Mouse (Mus musculus): ENCODE measurements around the gene Palld. TPM values are rescaled to one million over a fixed set of nuclear protein-coding genes. Genes with fewer than 3 reads are reported as not detected.

Palld gene
- total RNA-seq, 2 experiments from 2014 or later, result 5.1 to 5.5 TPM

DNA sequence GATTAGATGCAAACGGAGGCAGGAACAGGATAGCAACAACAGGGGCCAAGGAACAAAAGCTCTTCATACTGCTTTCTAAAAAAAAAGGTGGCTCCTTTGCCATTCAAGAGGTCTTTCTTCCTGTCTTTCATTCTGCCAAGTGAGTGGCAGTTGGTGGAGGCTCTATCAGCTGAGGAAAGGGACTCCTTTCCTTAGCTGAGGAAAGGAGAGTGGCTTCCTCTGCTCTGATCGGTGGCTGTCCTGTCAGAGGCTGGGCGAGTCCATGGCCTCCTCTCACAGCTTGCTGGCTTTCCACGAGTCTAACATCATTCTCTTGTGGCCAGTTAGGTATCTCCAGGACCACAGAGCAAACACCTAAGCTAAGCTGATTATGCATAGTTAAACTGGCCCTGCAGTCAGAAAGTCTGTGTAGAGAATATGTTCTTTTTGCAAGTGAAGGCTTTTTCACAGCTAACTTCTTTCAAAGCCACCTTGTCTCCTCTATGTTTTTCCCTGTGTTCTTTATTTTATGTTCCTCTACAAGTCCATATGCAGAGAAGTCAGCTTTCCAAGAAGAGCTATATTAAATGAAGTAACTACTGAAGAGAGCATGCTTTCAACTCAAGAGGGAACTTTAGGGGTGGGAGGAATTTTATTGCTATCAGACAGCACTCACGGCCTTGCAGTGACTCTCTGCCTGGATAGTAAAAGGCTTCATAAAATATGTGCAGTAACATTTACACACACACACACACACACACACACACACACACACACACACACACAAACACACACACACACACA is 171.0 kb downstream of the Palld start:
- DNase-seq (ENCODE audit: low spot score in 2 of 2), result no peak

GRCm38 (mm10) chr8:61730669-61731068 is 171.8 kb downstream of the Palld start:
- no peak for DNase-seq (ENCODE audit: low spot score in 2 of 2)

GRCm38 (mm10) chr8:61725306-61726017 is 177.0 kb downstream of the Palld start:
- no peak for DNase-seq (ENCODE audit: low spot score in 2 of 2)

DNA sequence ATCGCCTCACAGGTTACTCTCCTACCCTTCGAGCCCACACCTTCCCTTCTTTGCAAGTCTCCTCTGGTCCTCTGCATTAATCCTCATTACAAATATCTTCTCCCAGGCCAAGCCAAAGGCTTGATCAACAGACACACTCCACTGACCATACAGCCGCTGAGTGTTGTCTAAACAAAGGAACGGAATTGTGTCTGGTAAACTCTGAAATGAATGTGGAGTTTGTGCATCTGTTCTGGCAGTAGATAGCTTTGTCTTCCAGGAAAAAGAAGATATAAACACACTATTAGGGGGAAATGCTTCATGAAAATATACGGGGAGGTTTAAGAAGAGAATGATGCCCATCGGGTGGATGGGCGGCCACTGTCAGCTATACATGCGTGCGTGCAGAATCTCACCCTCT is 180.3 kb downstream of the Palld start:
- DNase-seq (ENCODE audit: low spot score in 2 of 2), result no peak

GRCm38 (mm10) chr8:61715351-61716125 is 187.0 kb downstream of the Palld start:
- DNase-seq (ENCODE audit: low spot score in 2 of 2), result no peak

- no peak for DNase-seq (ENCODE audit: low spot score in 2 of 2)
Measured at GRCm38 (mm10) chr8:61714293-61714831, 188.1 kb downstream of the Palld start.

- no peak for DNase-seq (ENCODE audit: low spot score in 2 of 2)
Measured at GRCm38 (mm10) chr8:61713195-61713990, 189.1 kb downstream of the Palld start.

GRCm38 (mm10) chr8:61712426-61712825 is 190.1 kb downstream of the Palld start:
- no peak for DNase-seq (ENCODE audit: low spot score in 2 of 2)

DNA sequence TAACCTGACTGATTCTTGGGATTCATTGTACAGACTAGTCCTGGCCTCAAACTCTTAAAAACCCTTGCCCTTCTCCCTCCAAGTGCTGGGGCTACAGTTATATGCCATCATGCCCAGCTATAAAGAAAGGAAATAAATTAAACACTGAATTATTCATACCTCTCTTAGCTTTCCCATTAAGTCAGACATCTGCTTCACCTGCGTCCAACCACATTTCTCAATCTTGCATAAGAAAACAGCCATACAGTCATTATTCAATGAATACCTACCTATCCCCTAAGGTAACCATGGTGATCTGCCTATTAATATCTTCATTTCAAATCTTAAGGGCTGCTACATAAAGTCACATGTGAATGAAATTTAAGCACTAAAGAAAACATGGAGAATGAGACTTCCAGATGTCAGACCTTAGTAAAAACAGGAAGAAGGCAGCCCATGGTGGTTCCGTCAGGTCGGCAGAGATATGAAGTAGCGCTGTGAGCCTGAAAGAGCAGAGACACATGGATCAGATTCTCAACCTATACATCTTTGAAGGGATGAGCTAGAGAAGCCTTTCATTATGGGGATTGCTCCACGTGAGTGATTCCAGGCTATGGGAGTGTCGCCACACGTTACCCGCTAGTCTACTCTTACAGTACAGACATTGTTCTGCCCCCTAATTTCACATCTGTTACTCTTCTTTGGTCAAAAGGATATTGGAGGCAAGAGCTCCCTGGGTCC is 193.7 kb downstream of the Palld start:
- no peak for DNase-seq (ENCODE audit: low spot score in 2 of 2)

- no peak for DNase-seq (ENCODE audit: low spot score in 2 of 2)
Measured at GRCm38 (mm10) chr8:61705491-61705890, 197.0 kb downstream of the Palld start.

DNA sequence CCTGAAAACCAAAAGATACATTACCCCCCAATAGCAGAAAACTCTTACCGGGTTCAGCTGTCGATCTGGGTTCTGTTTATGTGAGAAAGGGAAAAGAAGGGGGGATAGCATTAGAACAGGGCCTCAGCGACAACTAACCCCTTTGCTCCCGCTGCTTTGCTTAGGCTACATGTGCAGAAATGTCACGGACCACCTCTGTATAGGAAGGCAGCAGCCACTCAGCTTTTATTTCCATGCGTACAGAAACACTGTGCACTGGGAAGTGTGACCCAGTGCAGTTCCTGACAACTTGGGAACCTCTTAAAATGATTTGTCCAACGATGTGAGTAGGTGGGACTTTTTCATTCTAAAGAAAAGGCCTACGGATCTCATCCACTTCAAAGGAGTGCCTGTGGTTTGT is 200.4 kb downstream of the Palld start:
- no peak for DNase-seq (ENCODE audit: low spot score in 2 of 2)

DNA sequence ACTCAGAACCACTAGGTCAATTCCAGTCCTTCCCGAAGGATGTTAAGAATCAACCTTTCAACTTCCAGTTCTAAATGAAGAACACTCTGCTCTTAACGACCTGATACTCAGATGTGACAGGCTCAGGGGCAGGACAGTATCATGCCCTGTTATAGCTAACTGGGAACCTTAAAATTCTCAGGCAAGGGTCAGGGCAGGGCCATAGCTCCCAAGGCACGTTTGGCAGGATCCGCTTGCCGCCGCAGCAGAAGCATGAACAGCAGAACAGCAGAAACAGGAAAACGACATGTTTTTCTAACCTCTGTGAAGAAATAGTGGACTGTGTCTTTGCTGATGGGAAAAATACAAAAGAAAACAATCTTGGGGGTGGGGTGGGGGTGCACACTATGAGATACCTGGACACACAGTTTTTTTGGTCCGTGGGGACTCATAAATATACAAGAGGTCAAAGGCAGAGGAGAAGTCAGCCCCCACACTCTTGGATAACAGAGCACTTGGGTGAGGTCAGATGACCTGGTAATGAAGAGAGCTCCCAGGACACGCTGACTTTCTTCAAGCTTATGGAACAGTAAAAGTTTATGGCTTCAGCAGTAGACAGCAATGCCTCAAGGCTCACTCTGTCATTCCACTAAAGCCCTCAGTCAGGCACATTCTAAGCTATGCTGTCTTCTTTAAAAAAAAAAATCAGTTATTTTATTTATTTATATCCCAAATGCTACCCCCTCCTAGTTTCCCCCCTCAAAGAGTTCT is 201.4 kb downstream of the Palld start:
- DNase-seq (ENCODE audit: low spot score in 2 of 2), result no peak

- peak in 1 of 2 experiments; percentile 6 for DNase-seq (ENCODE audit: low spot score in 2 of 2)
Measured at GRCm38 (mm10) chr8:61700298-61700697, 202.2 kb downstream of the Palld start.

DNA sequence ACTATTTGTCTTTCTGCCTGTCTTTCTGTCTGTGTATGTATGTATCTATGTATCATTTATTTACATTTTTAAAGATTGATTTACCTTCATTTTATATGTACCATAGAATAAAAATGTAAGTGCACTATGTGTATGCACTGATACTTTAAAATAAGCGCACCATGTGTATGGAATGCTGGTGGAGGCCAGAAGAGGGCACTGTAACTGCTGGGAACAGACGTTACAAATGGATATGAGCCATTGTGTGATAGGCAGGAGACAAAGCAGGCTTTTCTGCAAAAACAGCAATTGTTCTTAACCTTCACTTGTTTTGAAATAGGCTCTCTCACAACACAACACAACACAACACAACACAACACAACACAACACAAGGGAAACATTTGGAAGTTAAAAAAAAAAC is 203.5 kb downstream of the Palld start:
- DNase-seq (ENCODE audit: low spot score in 2 of 2), result no peak

GRCm38 (mm10) chr8:61697728-61698385 is 204.6 kb downstream of the Palld start:
- DNase-seq (ENCODE audit: low spot score in 2 of 2), result no peak

DNA sequence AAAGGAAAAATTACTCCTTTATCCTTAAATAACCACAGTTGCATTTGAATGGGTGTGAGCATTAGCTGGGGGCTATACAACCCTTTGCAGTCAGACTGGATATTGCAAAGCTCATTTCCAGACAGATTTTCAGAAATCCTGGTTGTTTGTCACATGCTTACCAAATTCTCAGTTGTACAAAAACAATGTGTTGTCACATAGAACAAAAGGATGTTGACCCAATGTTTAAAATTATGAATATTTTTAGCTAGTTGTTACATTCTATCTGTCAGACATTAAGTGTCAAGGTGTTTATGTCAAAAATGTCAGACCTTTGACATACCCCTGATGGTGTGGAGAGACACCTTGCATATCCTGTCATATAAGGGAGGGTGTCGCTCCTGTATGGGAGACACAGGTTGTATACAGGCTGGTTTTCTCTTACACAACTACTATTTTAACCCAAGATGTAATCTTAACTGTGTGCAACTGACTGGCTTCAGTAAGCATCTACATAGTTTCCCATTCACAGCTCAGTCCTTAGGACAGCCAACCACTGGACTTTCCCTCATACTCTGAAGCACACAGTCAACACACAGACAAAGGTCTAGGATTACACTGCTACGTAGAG is 205.5 kb downstream of the Palld start:
- DNase-seq (ENCODE audit: low spot score in 2 of 2), result no peak

- DNase-seq (ENCODE audit: low spot score in 2 of 2), result no peak
Measured at GRCm38 (mm10) chr8:61695416-61695815, 207.1 kb downstream of the Palld start.

- DNase-seq (ENCODE audit: low spot score in 2 of 2), result no peak
Measured at GRCm38 (mm10) chr8:61692866-61693265, 209.6 kb downstream of the Palld start.

Measured in layer of hippocampus, adult 18-20 months (tissue).